Mouse (Mus musculus): ENCODE results near the gene Pmfbp1. TPM values are rescaled to one million over a fixed set of nuclear protein-coding genes. Genes with fewer than 3 reads are reported as not detected.
A peak's percentile ranks its signal among the peaks of the same experiment; 100 is the strongest.

Gene Pmfbp1
- polyA plus RNA-seq, 1 experiment, result not detected

GRCm38 (mm10) chr8:109565498-109566333, 71.9 kb downstream of the Pmfbp1 start, which contains the start of the genes Dhx38 and Txnl4b:
TSS of gene Dhx38 (minus strand) at chr8:109565861.
TSS of gene Txnl4b (plus strand) at chr8:109565892.
- no peaks in the 10 kb centered on the region for H3K4me1 ChIP-seq (ENCODE audit: control insufficient read depth, insufficient read depth, low read length)
- peak within 1 kb of the TSS; percentile 93 for H3K4me3 ChIP-seq (ENCODE audit: low read depth, low read length)
- peak within 1 kb of the TSS; percentile 73 for H3K27ac ChIP-seq (ENCODE audit: insufficient read depth, low read length)
- no peaks in the 10 kb centered on the region for H3K27me3 ChIP-seq (ENCODE audit: control insufficient read depth, insufficient read depth, low read length, poor library complexity, severe bottlenecking)
- H3K9ac ChIP-seq (ENCODE audit: low read depth, poor library complexity, severe bottlenecking), result peak within 1 kb of the TSS; percentile 97
- peaks cover 15% of the 10 kb centered on the region for H3K36me3 ChIP-seq (ENCODE audit: control insufficient read depth, insufficient read depth, low read length, poor library complexity, severe bottlenecking)
- no peaks in the 10 kb centered on the region for H3K9me3 ChIP-seq (replicated peaks; ENCODE audit: control insufficient read depth, insufficient read depth, low read length, poor library complexity, severe bottlenecking)
- TF ChIP-seq EP300 (IDR thresholded peaks at IDR 0.05; ENCODE audit: insufficient read depth, low read depth, low read length) (0 out of 2 replicates have a peak, but pooled peaks have one; percentile 33), CTCF (IDR thresholded peaks at IDR 0.05; ENCODE audit: low read depth, low read length) (no peak)

- TF ChIP-seq EP300 (IDR thresholded peaks at IDR 0.05; ENCODE audit: insufficient read depth, low read depth, low read length) (no peak), POLR2A (IDR thresholded peaks at IDR 0.05; ENCODE audit: insufficient read depth, low read length) (no peak), CTCF (IDR thresholded peaks at IDR 0.05; ENCODE audit: low read depth, low read length) (no peak)
- H3K9me3 ChIP-seq (replicated peaks; ENCODE audit: control insufficient read depth, insufficient read depth, low read length, poor library complexity, severe bottlenecking), result no peaks in the 10 kb centered on the region
Measured at GRCm38 (mm10) chr8:109571139-109571538, 77.3 kb downstream of the Pmfbp1 start.

GRCm38 (mm10) chr8:109576311-109576710, 82.5 kb downstream of the Pmfbp1 start:
- Histone ChIP-seq H3K9me3 (replicated peaks; ENCODE audit: control insufficient read depth, insufficient read depth, low read length, poor library complexity, severe bottlenecking) (no peaks in the 10 kb centered on the region), H3K27ac (ENCODE audit: insufficient read depth, low read length) (no peak overlapping the region), H3K36me3 (ENCODE audit: control insufficient read depth, insufficient read depth, low read length, poor library complexity, severe bottlenecking) (no peaks in the 10 kb centered on the region), H3K9ac (ENCODE audit: low read depth, poor library complexity, severe bottlenecking) (no peak overlapping the region), H3K4me1 (ENCODE audit: control insufficient read depth, insufficient read depth, low read length) (no peaks in the 10 kb centered on the region), H3K27me3 (ENCODE audit: control insufficient read depth, insufficient read depth, low read length, poor library complexity, severe bottlenecking) (no peaks in the 10 kb centered on the region), H3K4me3 (ENCODE audit: low read depth, low read length) (no peak overlapping the region)
- TF ChIP-seq POLR2A (IDR thresholded peaks at IDR 0.05; ENCODE audit: insufficient read depth, low read length) (no peak), CTCF (IDR thresholded peaks at IDR 0.05; ENCODE audit: low read depth, low read length) (no peak), EP300 (IDR thresholded peaks at IDR 0.05; ENCODE audit: insufficient read depth, low read depth, low read length) (no peak)

More at GRCm38 (mm10) chr8:109571139-109571538, 77.3 kb downstream of the Pmfbp1 start:
- no peaks in the 10 kb centered on the region for H3K4me1 ChIP-seq (ENCODE audit: control insufficient read depth, insufficient read depth, low read length)
- no peak overlapping the region for H3K4me3 ChIP-seq (ENCODE audit: low read depth, low read length)
- no peaks in the 10 kb centered on the region for H3K36me3 ChIP-seq (ENCODE audit: control insufficient read depth, insufficient read depth, low read length, poor library complexity, severe bottlenecking)
- H3K27ac ChIP-seq (ENCODE audit: insufficient read depth, low read length), result no peak overlapping the region
- no peaks in the 10 kb centered on the region for H3K27me3 ChIP-seq (ENCODE audit: control insufficient read depth, insufficient read depth, low read length, poor library complexity, severe bottlenecking)
- no peak overlapping the region for H3K9ac ChIP-seq (ENCODE audit: low read depth, poor library complexity, severe bottlenecking)

GRCm38 (mm10) chr8:109578900-109579301, 85.1 kb downstream of the Pmfbp1 start, which contains the start of gene Hp:
TSS of gene Hp (minus strand) at chr8:109579172.
- no peaks in the 10 kb centered on the region for H3K27me3 ChIP-seq (ENCODE audit: control insufficient read depth, insufficient read depth, low read length, poor library complexity, severe bottlenecking)
- no peak within 1 kb of the TSS for H3K9ac ChIP-seq (ENCODE audit: low read depth, poor library complexity, severe bottlenecking)
- no peak for TF ChIP-seq EP300 (IDR thresholded peaks at IDR 0.05; ENCODE audit: insufficient read depth, low read depth, low read length)
- no peak for TF ChIP-seq CTCF (IDR thresholded peaks at IDR 0.05; ENCODE audit: low read depth, low read length)
- TF ChIP-seq POLR2A (IDR thresholded peaks at IDR 0.05; ENCODE audit: insufficient read depth, low read length), result no peak
- peaks cover 1% of the 10 kb centered on the region; the same call in 1 of the 2 replicates for H3K9me3 ChIP-seq (replicated peaks; ENCODE audit: control insufficient read depth, insufficient read depth, low read length, poor library complexity, severe bottlenecking)
- no peaks in the 10 kb centered on the region for H3K4me1 ChIP-seq (ENCODE audit: control insufficient read depth, insufficient read depth, low read length)
- H3K36me3 ChIP-seq (ENCODE audit: control insufficient read depth, insufficient read depth, low read length, poor library complexity, severe bottlenecking), result no peaks in the 10 kb centered on the region
- no peak within 1 kb of the TSS for H3K4me3 ChIP-seq (ENCODE audit: low read depth, low read length)
- no peak within 1 kb of the TSS for H3K27ac ChIP-seq (ENCODE audit: insufficient read depth, low read length)

- TF ChIP-seq POLR2A (IDR thresholded peaks at IDR 0.05; ENCODE audit: insufficient read depth, low read length) (no peak), EP300 (IDR thresholded peaks at IDR 0.05; ENCODE audit: insufficient read depth, low read depth, low read length) (no peak), CTCF (IDR thresholded peaks at IDR 0.05; ENCODE audit: low read depth, low read length) (no peak)
- H3K4me3 ChIP-seq (ENCODE audit: low read depth, low read length), result no peak overlapping the region
- H3K27me3 ChIP-seq (ENCODE audit: control insufficient read depth, insufficient read depth, low read length, poor library complexity, severe bottlenecking), result no peaks in the 10 kb centered on the region
- no peaks in the 10 kb centered on the region for H3K4me1 ChIP-seq (ENCODE audit: control insufficient read depth, insufficient read depth, low read length)
- H3K9me3 ChIP-seq (replicated peaks; ENCODE audit: control insufficient read depth, insufficient read depth, low read length, poor library complexity, severe bottlenecking), result peaks cover 3% of the 10 kb centered on the region; the same call in 1 of the 2 replicates
- no peak overlapping the region for H3K9ac ChIP-seq (ENCODE audit: low read depth, poor library complexity, severe bottlenecking)
- H3K27ac ChIP-seq (ENCODE audit: insufficient read depth, low read length), result no peak overlapping the region
- no peaks in the 10 kb centered on the region for H3K36me3 ChIP-seq (ENCODE audit: control insufficient read depth, insufficient read depth, low read length, poor library complexity, severe bottlenecking)
Measured at GRCm38 (mm10) chr8:109584293-109584692, 90.5 kb downstream of the Pmfbp1 start.

- Histone ChIP-seq H3K9me3 (replicated peaks; ENCODE audit: control insufficient read depth, insufficient read depth, low read length, poor library complexity, severe bottlenecking) (peaks cover 3% of the 10 kb centered on the region; the same call in 1 of the 2 replicates), H3K36me3 (ENCODE audit: control insufficient read depth, insufficient read depth, low read length, poor library complexity, severe bottlenecking) (no peaks in the 10 kb centered on the region), H3K27ac (ENCODE audit: insufficient read depth, low read length) (no peak overlapping the region), H3K4me3 (ENCODE audit: low read depth, low read length) (no peak overlapping the region), H3K27me3 (ENCODE audit: control insufficient read depth, insufficient read depth, low read length, poor library complexity, severe bottlenecking) (no peaks in the 10 kb centered on the region), H3K9ac (ENCODE audit: low read depth, poor library complexity, severe bottlenecking) (no peak overlapping the region), H3K4me1 (ENCODE audit: control insufficient read depth, insufficient read depth, low read length) (no peaks in the 10 kb centered on the region)
- TF ChIP-seq CTCF (IDR thresholded peaks at IDR 0.05; ENCODE audit: low read depth, low read length), result no peak
- no peak for TF ChIP-seq POLR2A (IDR thresholded peaks at IDR 0.05; ENCODE audit: insufficient read depth, low read length)
- TF ChIP-seq EP300 (IDR thresholded peaks at IDR 0.05; ENCODE audit: insufficient read depth, low read depth, low read length), result no peak
Measured at GRCm38 (mm10) chr8:109584830-109585229, 91.0 kb downstream of the Pmfbp1 start.
